Mouse (Mus musculus) megakaryocyte progenitor cell, adult 5-6 weeks (primary cell): ENCODE measurements around the gene Hip1r. TPM values are rescaled to one million over a fixed set of nuclear protein-coding genes. Genes with fewer than 3 reads are reported as not detected.
A peak's percentile ranks its signal among the peaks of the same experiment; 100 is the strongest.

ENCODE experiments used
- ATAC-seq: replicated peaks from 2 replicates; pipeline ENCODE4 v1.8.0; 2016; ENCODE audit warnings: mild to moderate bottlenecking, moderate TSS enrichment, inconsistent platforms; ENCODE audit not compliant: poor library complexity
- total RNA-seq, 2 experiments: library from RNA; stranded (forward) in 1 of 2; stranded (reverse) in 1 of 2; fragments of 157-497, 149-512 nt in 1 of 2; fragments of 200-1000 nt in 1 of 2; gene quantifications; 2 replicates each; pipeline versions ENCODE4 v1.2.3 to v1.2.4; 2015 to 2017

Hip1r gene
- 4.9 and 6.9 TPM in 2 replicates for total RNA-seq (2015)
- 14.2 and 16.0 TPM in 2 replicates for total RNA-seq (2017)

DNA sequence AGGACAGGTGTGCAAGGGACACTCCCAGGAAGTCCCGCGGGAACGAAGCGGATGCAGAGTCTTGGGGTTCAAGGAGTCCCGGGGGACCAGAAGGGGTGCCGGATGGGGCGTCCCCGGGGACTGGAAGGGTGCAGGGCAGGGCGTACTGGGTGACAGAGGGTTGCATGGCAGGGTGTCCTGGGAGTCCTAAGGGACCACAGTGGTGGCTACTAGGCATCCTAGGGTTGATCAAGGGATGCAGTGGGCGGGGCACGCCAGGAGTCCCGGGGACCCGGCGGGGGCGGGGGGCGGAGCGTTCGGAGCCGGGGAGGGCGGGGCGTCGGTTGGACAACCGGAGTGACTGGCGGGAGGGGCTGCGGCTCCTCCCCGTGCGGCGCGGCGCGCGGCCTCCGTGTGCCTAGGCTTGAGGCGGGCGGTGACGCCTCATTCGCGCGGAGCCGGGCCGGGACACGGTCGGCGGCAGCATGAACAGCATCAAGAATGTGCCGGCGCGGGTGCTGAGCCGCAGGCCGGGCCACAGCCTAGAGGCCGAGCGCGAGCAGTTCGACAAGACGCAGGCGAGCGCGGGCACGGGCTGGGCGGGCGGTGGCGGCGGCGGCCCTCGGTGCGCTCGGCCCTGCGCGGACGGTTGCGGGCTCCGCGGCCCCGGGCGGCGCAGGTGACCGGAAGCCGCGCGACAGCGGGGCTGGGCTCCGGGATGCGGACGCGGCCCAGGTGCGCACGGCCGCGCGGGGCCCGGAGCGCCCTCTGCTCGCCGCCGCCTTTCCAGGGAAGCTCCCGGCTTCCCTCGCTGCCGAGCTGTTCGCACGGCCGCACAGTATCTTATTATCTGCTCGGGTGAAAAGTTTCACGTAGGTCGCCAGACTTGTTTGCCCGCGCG is at the start of gene Hip1r:
Gene Hip1r (plus strand): TSS at position 330 of the 880 bp plus-strand sequence.
- ATAC-seq, result peak; percentile 63

DNA sequence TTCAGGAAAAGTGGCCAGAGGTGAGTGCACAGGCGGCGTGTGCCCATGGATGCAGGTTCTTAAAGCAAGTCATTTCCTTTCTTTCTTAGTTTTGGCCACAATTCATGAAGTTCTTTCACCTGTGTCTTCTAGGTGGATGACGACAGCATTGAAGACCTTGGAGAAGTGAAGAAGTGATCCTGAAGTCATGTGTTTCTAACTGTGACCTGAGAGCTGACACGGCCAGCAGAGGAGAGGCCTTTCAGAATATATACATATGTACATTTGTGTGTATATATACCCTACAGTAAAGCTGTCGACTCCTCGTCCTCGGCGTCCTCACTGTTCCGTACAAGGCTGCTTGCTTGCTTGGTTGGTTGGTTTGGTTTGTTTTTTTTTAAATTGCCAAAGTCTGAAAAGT is 46.3 kb upstream of the Hip1r start, which contains the start of gene Gm43518:
Gene Gm43518 (plus strand): TSS at position 301 of the 400 bp plus-strand sequence.
- no peak for ATAC-seq

DNA sequence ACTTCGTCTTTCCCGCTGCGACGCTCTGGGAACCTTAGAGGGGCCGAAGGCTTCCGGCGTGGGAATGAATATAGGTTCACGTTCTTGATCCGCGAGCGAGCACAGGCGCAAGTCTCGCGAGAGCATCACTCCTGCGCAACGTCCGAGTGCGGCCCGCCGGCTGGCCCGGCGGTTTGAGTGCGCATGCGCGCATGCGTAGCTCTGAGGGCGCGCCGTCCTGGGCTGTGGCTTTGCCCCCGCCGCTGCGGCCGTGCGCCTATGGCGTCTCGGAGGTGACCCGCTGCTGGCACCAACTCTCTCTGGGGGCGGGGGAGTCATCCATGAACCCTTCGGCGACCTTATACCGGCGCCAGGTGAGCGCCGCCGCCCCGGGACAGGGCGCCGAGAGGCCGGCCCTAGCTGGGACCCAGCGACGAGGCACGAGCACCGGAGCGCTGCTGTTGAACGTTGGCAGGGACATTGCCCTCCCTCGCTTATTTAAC is 42.9 kb upstream of the Hip1r start, which contains the start of gene Ccdc62:
Gene Ccdc62 (plus strand): TSS at position 172 of the 482 bp plus-strand sequence.
- peak; percentile 95 for ATAC-seq

DNA sequence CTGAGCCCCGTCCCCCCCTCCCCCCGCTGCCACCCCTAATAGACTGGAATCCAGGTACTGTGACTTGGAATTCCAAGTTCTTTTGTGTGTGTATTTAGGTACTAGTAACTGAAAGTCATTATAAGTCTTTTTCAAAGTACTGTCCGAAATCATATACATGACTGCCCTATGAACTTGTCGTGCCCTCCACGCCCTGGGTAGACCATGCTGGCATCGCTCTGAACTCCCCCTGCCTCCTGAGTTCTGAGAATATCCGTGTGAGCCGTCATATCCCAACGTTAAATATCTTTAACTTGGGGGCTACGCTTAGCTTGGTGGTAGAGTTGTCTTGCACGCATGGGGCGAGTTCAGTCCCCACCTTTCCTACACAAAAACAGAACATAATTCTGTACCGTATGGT is 42.3 kb upstream of the Hip1r start:
- no peak for ATAC-seq

DNA sequence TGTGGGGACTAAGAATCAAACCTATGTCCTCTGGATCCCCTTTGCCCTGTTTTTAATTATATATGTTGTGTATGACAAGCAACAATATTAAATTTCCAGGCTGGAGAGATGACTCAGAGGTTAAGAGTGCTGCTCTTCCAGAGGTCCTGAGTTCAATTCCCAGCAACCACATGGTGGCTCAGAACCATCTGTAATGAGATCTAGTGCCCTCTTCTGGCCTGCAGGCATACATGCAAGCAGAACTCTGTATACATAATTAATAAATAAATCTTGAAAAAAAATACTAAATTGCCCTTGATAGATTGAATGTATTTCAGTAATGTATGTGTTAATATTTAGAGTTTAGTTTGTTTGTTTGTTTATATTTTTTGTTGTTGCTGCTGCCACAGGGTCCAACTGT is 40.5 kb upstream of the Hip1r start:
- no peak for ATAC-seq

DNA sequence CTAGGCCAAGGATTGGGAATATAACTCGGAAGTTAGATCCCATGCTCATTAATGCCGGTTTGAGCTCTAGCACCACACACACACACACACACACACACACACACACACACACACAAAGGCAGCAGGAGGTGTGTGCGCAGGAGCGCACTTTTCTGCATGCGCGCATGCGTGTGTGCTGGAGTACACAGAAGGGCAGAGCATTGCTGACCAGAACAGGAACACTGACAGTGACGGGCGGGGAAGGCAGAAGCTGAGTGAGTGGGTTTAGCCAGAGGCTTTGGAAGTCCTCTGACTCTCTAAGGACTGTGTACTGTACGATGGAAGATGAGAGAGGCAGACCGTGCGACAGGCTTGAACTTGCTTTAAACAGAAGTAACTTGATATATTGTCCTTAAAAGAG is 39.9 kb upstream of the Hip1r start:
- no peak for ATAC-seq

DNA sequence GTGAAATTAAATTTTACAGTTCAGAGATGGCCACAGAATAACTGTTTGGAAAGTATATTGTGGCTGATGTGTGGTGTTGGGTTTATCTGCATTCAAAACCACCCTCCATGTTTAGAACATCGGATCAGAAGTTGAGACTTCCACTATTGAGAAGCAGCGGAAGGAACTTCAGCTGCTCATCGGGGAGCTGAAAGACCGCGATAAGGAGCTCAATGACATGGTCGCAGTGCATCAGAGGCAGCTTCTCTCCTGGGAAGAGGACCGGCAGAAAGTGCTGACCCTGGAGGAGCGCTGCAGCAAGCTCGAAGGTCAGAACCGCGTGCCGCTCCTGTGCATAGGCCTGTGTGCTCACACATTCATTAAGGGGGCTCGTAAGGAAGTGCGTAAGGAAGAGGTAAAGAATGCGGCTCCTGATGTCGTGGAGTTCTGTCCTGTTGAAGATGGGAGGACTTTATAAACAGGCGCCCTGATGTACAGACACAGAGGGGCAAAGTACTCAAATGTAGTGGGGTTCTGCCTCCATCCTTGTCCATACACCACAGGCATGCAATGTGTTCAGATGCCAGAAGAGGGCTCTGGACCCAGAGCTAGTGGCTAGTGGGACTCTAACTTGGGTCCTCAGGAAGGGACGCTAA is 39.4 kb upstream of the Hip1r start:
- peak; percentile 58 for ATAC-seq

DNA sequence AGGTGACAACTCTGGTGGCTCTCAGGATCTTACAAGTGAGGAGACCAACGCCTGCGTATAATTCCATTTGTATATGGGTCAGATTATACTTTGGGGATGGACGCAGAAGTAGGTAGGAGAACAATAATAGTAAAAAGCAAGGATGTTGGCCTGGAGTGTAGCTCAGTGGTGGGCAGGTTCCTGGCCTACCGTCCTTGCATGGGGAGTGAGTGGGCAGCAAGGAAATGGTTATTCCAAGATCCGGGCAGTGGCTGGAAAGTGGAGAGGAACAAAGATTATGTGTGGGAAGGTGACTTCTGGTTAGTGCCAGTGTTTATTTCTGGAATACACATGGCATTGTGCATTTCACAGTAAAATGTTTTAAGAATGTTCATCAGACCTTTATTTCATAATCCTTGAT is 37.5 kb upstream of the Hip1r start:
- no peak for ATAC-seq

DNA sequence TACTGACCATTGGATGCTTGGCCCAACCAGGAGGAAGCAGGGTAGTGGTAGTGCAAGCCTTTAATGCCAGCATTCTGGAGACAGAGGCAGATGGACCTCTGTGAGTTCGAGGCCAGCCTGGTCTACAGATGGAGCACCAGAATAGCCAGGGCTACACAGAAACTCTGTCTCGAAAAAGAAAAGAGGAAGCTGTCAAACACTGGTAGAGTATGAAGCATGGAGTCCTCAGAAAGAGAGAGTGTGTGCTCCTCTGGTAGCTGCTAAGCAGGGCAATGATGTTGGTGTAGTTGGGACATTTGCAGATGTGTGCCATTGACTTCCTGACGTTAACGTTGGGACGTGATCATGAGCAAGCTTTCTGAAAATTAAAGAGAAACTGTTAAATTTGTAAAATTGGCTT is 34.9 kb upstream of the Hip1r start:
- peak; percentile 42; the same call in 1 of the 2 replicates for ATAC-seq

DNA sequence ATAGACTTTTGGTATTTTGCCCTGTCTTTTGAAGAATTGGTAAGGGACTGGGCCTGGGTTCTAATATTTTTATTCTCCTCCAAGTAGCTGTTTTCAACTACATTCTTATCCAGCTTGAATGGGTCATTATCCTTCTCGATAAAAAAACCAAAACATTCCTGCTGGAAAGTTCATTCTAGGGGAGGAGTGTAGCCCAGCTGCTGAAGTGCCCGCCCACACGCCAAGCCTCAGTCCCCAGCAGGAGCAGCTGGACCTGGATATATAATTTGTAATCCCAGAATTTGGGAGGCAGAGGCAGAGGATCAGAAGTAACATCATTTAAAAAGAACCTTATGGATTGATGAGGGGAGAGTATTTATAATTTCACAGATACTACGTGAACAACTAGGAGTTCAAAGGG is 26.9 kb upstream of the Hip1r start:
- no peak for ATAC-seq

DNA sequence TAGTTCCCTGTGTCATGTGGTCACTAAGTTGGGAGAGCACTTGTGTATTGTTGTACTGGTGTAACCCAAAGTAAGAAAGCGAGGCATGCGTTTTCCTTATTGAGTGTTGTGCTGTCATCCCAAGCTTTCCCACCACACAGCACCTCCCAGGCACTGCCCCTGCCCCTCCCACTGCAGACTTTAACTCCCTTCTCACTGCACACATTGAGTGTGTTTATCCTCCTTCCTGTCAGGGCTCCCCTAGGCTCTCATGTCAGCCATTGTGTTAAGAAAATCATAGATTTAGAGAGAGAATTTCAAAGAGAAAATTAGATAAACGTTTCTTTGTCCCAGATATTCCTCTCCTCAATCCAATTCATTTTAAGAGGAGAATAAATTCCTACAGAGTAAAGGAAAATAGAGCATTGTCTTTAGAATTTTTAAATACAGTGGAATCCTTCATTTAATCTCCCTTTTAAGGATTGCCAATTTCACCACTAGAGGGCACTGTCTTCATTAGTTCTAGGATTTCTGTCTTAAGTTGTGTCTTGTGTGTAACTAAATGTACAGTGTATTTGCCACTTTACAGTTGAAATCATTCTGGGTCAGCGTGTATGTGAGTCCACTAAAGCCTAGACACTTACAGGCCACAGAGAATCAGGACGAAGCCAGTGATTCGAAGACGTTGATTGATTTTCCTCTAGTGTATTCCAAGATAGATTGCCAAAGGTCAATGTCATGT is 26.2 kb upstream of the Hip1r start:
- peak; percentile 54; the same call in 1 of the 2 replicates for ATAC-seq

DNA sequence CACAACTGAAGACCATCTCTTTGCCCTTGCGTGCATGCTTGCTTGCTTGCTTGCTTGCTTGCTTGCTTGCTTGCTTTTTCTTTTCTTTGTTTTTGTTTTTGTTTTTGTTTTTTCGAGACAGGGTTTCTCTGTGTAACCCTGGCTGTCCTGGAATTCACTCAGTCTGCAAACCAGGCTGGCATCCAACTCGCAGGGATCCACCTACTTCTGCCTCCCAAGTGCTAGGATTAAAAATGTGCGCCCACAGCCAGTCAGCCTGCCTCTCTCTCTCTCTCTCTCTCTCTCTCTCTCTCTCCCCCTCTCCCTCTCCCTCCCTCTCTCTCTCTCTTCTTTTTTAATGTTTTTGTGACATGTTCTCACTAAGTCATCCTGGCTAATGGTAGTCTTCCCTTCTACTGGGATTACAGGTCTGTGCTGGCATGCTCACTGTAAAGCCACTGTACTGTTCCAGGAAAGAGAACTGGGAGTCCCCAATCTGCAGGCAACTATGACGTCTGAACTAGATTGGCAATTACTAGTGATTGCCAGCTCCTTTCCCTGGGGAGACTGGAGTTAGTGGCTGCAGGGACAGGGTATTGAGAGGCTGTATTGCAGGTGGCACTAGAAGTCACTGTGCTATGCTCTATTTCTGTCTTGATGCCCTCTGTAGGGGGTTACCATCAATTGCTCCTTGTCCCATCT is 20.9 kb upstream of the Hip1r start:
- no peak for ATAC-seq

DNA sequence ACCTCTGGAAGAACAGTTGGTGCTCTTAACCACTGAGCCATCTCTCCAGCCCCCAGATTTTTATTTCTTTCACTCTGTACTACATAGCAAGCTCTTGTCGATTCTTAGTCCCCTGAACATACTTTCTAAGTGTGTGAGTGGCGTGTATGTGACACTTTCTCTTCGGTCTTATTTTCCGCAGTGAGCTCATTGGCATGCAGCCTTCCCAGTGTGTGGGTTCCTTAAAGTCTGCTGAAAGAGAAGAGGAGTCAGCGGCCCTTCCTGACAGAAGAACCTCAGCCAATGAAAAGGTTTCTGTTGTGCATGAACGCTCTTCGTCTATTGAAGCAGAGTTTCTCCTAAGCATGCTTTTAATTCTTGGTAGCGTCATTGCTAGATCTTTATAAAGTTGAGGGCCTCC is 16.2 kb upstream of the Hip1r start:
- ATAC-seq, result no peak

DNA sequence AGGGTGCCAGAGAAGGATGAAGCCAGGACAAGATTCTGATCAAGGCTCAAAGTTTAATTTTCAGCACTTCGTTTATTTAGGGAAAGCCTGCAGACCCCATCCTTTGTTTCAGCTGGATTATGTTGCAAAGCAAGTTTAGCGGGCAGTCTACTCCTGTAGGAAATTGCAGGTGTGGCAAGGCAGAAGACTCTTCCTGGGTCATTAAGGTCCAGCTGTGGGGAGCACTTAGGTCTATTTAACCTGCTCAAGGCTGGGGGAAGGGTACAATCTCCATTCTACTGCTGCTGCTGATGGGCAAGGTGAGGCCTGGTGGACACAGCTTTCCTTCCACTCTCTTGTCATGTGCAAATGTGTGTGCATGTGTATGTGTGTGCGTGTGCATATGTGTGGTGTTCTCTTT is 14.4 kb upstream of the Hip1r start:
- ATAC-seq, result no peak

DNA sequence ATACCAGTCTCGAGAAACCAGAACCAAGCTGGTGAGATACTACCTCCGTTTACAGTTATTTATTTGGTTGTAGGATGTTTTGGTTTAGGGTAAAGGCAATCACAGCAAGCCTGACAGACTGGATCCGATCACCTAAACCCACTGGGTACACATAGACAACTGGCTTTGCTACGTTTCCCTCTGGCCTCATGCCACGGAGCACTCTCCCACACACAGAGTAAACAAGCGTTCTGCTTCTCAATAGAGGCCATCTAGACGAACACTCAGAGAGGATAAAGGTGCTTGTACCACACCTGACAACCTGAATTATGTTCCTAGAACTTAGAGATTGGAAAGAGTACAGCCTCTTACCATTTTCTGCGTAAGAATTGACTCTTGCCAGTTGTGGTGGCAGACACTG is 13.3 kb upstream of the Hip1r start:
- no peak for ATAC-seq

DNA sequence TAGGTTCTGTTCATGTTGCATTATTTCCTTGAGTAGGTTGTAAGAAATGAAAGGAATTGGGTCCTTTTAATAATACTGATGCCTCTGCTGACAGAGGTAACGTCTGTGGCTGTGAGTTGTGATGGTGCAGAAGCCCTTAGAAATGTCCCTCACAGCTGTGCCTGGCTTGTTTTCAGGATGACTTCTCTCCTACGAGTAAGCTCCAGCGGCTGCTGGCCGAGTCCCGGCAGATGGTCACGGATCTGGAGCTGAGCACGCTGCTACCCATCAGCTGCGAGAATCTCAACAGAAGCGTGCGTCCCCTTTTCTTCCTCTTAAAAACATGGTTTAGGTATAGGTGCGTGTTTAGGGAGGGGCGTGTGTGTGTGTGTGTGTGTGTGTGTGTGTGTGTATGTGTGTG is 12.4 kb upstream of the Hip1r start:
- no peak for ATAC-seq

DNA sequence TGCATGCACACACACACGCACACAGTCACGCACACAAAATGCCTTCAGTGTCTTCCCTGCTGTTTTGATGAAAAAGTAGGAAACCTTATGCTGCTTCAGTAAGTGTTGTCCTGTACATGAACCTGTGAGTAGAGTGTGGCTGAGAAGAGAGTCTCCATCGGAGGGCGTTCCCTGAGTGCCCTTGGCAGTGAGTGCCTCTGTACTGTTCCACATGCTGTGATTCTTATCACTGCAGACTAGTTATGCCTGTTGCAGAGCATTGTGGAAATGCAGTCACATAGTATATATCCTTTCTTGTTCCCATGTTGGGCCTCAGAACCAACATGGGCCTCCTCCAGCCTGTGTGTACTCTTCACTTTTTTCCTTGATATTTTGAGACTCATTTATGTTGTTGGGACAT is 9.2 kb upstream of the Hip1r start:
- ATAC-seq, result no peak

DNA sequence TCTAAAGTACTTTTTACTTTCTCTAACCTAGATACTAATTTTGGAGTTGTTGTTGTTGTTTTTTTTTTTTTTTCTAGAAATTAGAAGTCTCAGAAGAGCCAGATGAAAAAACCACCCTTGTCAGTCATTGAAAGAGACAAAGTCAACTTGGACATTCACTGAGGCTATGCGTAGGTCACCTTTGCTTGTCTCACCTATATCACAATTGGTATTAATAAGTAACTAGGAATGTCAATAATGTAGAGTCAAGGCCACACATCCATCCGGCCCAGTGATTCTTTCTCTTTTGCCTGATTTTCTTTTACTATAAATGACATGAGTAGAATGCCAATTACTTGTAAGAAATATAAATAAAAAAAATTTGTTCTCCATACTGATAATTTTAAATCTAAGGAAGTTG is 6.7 kb upstream of the Hip1r start:
- ATAC-seq, result no peak

DNA sequence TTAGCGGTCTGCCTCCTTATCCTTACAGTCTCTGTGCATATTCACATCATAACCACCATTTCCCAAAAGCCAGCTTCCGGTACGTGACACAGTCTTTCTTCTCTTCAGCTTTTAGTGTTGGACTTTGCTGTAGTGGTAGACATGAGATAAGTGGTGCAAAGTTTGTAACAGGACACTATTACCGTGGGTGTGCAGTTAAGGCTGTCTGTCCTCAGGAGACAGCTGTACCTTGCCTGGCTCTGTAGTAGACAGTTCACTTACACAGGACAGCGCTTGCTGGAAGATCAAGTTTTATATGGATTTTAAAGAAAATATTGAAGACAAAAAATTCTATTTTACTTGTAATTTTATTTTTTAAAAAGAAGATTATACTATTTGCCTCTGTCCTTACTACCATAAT is 5.0 kb upstream of the Hip1r start:
- ATAC-seq, result no peak

DNA sequence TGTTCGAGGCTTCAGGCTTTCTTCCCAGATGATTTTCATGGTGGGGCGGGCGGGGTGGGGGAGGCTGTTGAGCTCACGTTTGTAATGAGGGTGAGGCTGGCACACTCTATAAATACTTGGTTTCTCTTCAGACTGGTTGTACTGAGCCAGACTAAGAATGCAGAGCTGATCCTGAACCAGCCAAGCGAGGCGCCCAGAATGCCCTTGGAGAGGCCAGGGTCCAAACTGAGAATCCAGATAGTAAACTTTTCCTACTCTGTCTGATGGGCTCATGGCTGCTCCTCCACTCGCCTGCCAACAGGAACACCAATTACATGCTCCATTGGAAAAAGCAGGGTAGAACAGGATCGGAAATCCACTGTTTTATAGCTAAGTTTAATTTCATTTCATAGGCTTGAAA is 4.2 kb upstream of the Hip1r start:
- ATAC-seq, result no peak

DNA sequence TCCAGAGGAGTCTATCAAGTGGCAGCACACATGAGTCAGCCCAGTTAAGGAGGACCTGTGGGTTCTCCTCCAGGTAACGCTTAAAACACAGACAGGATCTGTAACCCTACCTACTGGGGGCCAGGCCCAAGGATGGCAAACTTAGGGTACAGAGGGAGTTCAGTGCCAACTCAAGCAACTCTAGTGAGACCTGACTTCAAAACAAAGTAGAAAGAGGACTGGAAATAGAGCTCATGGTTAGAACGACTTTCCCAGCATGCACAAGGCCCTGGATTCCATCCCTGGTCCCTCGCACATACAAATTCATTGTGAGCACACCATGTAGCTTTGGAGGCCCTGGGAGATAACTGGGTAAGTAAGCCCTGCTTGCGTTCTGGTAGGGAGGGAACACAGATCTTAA is 2.9 kb upstream of the Hip1r start:
- ATAC-seq, result no peak
